Mouse (Mus musculus) retina, embryonic 14.5 days (tissue): ENCODE results near the gene Palld.

Experiments used
- DNase-seq: peaks from one replicate; pipeline ENCODE4 v3.0.0-alpha.2; 2015; ENCODE audit warnings: low spot score

The Palld gene

DNA sequence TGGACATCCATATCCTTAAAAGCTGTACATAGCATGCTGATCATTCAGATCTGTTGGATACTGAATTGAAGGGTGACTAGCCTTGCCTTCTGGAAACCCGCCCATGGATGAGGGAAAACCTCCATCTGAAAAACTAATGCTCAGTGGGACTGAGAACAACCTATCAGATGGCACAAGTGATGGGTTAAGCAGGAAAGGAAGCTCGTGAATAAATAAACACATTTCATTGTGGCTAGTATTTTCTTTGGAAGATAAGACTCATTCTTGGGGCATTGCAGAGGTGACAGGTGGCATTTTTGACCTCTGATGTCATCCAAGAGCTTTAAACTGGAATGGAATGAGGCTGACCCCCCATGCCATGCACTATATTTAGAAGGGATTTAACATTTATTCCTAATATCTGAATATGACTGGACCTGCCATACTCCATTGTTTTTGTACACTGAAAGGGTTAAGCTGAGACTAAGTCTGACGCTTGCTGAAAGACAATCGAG lies 128.8 kb downstream of the Palld start:
- DNase-seq, result no peak

GRCm38 (mm10) chr8:61771328-61771727 lies 131.2 kb downstream of the Palld start:
- DNase-seq, result no peak

DNA sequence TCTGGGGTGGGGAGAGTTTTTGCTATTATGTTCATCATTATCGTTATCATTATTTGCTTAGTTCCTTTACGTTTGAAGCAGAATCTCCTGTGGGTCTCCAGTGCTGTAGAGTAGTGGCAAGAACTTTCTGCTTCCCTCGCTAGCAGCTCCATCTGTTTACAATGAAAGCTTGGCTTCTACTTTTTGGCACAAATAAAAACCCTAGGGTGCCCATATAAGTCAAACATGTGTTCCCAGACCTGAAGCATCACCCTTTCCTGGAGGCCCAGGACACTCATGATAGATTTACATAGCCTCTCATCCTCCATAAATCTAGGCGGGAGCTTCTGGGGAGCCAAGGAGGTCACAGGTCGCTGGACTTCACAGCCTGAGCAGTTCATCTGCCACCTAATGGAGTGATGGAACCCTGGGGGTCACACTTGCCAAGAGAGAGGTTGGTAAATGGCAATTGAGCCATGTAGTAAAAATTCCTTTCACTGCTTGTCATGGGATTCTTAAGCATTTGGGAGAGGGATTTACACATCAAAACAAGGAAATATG lies 133.1 kb downstream of the Palld start:
- no peak for DNase-seq

GRCm38 (mm10) chr8:61760190-61760578 lies 142.3 kb downstream of the Palld start:
- no peak for DNase-seq

GRCm38 (mm10) chr8:61759327-61760189 lies 142.9 kb downstream of the Palld start:
- DNase-seq, result peak; percentile 68

GRCm38 (mm10) chr8:61758686-61759326 lies 143.7 kb downstream of the Palld start:
- DNase-seq, result peak; percentile 54

DNA sequence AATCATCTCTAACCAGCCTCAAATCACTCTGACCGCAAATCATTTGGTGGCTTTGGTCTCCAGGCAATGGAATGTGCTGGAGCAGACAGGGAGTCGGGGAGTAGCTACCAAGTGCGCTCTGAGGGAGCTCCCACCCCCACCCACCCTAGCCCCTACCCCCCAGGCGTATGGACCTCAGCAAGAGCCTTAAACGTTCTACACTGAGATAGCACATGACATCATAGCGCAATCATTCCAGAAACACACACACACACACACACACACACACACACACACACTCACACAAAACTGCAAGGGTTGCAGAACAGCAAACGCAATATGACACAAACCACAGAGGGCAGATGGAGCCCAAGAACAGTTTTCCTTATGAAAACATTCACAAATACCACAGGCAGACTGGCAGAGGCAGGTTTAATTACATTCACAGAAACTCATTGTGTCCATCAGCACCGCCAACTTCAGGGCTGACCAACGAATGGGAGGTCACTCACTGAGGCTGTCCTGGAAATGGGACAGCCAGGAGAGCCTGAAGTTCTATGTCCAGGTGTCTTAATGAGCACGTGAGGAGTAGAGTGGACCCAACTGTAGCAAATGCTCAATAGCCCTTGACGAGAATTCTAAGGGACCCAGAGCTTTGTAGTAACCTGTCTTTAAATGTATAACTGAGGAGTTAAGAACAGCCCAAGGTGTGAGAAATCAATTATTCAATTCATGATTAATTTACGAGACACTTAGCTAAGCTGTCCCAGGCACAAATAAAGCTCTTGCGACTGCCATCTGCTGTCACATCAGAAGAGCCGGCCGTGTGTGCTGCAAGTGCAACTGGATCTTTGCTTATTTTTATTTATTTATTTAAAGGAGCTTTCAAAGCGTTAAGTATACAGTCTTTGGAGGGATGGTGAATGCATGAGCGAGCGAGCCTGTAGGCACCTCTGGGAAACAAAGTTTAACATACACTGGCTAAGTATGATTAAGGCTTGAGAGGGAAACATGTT lies 145.2 kb downstream of the Palld start:
- DNase-seq, result peak; percentile 64

GRCm38 (mm10) chr8:61755186-61755585 lies 147.3 kb downstream of the Palld start:
- no peak for DNase-seq

DNA sequence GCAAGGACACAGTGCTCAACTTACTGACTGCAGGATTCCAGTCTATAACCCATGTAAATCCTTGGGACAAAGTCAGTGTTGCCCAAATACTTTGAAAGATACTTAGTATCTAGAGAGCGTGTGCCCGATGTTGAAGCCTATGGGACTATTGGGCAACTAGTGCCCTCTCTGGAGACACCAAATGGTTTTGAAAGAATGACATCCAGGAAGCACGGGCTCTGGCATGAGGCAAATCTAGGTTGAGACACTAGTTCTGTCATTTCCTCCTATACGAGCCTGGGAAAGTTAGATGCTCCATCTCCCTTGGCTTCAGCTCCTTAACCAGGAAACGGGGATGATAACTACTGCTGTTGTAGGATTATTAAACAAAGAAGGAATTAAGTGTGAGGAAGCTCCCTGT lies 155.4 kb downstream of the Palld start:
- DNase-seq, result no peak

DNA sequence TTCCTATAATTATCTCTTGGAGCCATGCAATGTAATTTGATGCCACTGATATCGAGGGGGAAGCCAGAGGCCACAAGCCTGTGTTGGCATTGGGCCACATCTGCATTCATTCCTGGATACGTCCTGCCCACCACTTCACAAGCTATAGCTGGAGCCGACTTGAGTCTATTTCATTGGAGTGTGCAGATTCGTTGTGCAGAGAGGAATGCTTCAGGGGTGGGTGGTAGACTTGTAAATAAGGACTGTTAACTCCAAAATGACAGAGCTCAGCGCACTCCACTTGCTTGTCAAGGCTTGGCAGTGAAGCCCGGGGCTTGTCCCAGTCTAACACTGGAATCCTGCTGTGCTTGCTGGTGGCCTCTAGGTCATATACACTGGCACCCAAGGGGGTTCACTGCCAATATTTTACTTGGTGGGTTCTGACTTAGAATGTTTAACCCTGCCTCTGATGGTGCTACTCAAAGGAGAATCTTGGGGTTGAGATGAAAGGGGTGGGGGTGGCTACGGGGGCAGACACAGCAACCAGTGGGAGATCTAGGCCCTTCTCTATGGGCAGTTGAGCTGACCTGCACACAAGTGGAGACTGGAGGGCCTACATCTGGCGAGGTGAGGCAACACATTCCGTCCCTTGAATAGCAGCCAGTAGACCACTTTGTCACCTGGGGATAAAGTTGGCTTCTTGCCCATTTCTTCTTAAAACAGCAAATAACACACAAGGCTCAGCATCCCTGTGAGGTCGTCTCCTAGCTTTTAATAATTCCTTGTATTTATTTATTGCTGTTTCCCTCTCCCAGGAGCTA lies 157.1 kb downstream of the Palld start:
- no peak for DNase-seq

DNA sequence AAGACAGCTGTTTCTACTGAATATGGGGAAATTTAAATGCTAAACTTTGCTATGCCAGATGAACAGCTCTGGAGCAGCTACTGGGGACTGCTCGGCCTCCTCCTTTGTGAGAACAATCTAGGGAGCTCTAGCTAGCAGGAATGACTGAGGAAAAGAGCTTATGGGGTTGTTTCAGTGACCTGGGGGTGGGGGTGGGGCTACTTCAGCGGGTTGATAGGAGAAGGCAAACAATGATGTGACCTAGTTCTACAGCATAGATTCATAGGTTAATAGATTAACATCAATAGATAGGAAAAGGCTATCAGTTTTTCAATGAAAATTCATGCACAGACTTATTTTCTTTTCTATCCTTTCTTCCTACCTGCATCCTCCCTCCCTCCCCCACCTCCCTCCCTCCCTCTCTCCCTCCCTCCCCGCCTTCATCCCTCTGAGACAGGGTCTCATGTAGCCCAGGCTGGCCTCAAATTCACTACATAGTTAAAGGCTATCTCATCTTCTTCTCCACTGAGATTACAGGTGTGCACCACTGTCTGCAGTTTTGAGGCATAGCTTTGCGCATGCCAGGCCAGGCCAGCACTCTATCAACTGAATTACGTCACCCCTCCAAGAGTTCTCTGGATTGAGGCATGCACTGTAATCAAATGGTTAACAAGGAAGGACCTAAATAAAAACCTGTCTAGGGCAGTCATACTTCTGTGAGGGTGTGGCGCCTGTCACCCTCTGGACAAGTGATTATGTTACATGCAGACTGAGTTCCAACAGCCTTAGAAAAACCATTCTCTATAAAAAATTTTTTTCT lies 158.5 kb downstream of the Palld start:
- DNase-seq, result no peak

DNA sequence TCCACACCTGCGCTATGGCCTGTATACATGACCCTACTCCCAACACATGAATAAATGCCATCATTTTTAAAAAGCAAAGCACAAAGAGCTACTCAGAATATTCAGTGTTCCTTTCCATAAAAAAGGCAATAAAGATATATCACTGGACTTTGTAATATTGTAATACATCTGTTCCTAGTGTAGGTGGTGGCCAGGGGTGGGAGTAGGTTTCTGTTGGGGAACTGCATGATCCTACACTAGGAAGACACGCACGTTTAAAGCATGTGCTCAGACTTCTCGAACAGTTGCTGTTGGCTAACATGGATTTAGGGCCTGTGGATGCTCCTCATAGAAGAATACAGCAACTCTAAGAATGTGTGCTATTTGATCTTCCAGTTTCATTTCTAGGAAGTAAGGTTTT lies 165.0 kb downstream of the Palld start:
- no peak for DNase-seq

GRCm38 (mm10) chr8:61736739-61737243 lies 165.7 kb downstream of the Palld start:
- no peak for DNase-seq

DNA sequence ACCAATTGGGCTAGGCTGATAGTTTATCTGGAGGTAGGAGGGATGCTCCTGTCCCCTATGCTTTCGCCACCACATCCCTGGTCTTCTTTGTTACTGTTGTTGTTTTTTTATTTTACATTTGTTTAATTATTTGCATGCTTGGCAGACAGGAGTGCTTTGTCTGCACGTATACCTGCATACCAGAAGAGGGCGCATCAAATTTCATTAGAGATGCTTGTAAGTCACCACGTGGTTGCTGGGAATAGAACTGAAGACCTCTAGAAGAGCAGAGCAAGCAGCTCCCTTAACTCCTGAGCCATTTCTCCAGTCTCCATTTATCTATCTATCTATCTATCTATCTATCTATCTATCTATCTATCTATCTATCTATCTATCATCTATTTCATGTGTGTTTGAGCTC lies 166.4 kb downstream of the Palld start:
- DNase-seq, result peak; percentile 20

DNA sequence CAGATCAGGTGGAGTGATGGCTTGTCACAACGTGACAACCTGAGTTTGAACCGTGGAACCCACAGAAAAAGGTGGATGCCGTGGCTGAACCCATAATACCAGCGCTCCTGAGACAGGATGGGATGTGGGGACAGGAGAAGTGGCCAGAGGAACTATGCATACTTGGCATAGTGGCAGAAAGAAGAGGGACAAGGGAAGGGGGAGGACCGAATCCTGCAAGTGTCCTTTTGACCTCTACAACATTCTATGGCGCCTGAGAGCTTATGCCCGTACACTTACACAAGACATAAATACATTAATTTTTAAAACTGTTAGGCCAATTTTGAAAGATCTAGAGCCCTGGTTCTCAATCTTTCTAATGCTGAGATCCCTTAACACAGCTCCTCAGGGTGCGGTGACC lies 168.3 kb downstream of the Palld start:
- DNase-seq, result no peak

- no peak for DNase-seq
These were observed 170.3 kb downstream of the Palld start for GRCm38 (mm10) chr8:61732184-61732583.

GRCm38 (mm10) chr8:61731306-61732088 lies 171.0 kb downstream of the Palld start:
- DNase-seq, result no peak

DNA sequence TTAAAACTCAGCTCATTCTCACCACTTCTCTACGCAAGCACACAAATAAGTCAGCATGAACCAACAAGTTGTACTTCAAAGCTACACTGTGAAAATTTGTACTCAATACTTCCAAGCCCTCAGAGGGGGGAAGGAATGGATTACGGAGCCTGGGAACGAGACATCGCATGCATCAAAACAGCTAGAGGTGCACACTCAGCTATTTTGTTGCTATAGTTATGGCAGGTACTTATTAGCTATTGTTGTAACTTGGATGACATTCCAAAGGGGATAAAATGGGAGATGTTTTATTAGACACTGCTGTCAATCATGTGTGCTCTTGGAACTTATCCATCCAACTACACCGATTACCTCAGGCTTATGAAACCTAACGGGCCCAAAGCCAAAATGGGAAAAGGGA lies 171.8 kb downstream of the Palld start:
- no peak for DNase-seq
